Mouse (Mus musculus) spleen, adult 2 months (tissue): Measurements from ENCODE around the gene Nectin2. TPM values are rescaled to one million over a fixed set of nuclear protein-coding genes. Genes with fewer than 3 reads are reported as not detected.

Experiments used
- DNase-seq, 2 experiments: peaks; one replicate each; pipeline versions ENCODE4 v3.0.0 to v3.0.0-alpha.2; 2012 to 2021; ENCODE audit warnings: low spot score in 2 of 2, low read depth in 1 of 2
- H3K27ac ChIP-seq: fragments of 200-500 bp; 2 replicates; pipeline ENCODE4 v1.5.1; 2012; ENCODE audit warnings: low read length, inconsistent platforms; ENCODE audit not compliant: insufficient read depth
- H3K27me3 ChIP-seq: fragments of 200-500 bp; 2 replicates; pipeline ENCODE4 v1.6.1; 2012; ENCODE audit warnings: mild to moderate bottlenecking, moderate library complexity, low read length, inconsistent platforms; ENCODE audit not compliant: control insufficient read depth, insufficient read depth
- H3K36me3 ChIP-seq: fragments of 200-500 bp; 2 replicates; pipeline ENCODE4 v1.6.1; 2012; ENCODE audit warnings: mild to moderate bottlenecking, low read length, inconsistent platforms; ENCODE audit not compliant: control insufficient read depth, insufficient read depth
- H3K4me1 ChIP-seq: fragments of 200-500 bp; 2 replicates; pipeline ENCODE4 v1.6.1; 2011; ENCODE audit warnings: inconsistent platforms; ENCODE audit not compliant: control insufficient read depth, insufficient read depth, insufficient read length
- H3K4me3 ChIP-seq: fragments of 200-500 bp; 2 replicates; pipeline ENCODE4 v1.5.1; 2011; ENCODE audit warnings: mild to moderate bottlenecking, inconsistent platforms; ENCODE audit not compliant: insufficient read depth, insufficient read length; ENCODE audit errors: extremely low read depth
- CTCF ChIP-seq: fragments of 200-500 bp; IDR thresholded peaks from 2 replicates; pipeline ENCODE4 v1.5.1; 2011; ENCODE audit warnings: mild to moderate bottlenecking, inconsistent platforms; ENCODE audit not compliant: insufficient read depth, insufficient read length, insufficient replicate concordance; ENCODE audit errors: extremely low read depth
- POLR2A ChIP-seq: fragments of 200-500 bp; IDR thresholded peaks from 2 replicates; pipeline ENCODE4 v1.6.1; 2011; ENCODE audit warnings: low read depth, low read length, inconsistent platforms
- WGBS: fragments of 180-500 bp; shearing (Covaris S2); methylation state at CpG from one replicate; pipeline ENCODE4 v1.1.7; 2018; 5-methylcytosine and 5-hydroxymethylcytosine counted together
- polyA plus RNA-seq: library from polyadenylated mRNA; depleted of rRNA; stranded (reverse); fragments of >200 nt; gene quantifications from 2 replicates; pipeline ENCODE4 v1.2.3, GENCODE M21; 2012

Nectin2 gene
- polyA plus RNA-seq, 1 experiment, result 24.4 TPM

GRCm38 (mm10) chr7:19743791-19744190, 6.5 kb downstream of the Nectin2 start:
- Histone ChIP-seq H3K4me3 (no peak overlapping the region), H3K27ac (no peak overlapping the region), H3K27me3 (no peaks in the 10 kb centered on the region), H3K4me1 (no peaks in the 10 kb centered on the region; the same call in 1 of the 2 replicates), H3K36me3 (no peaks in the 10 kb centered on the region)
- no peak for DNase-seq
- WGBS, result 85% methylated on average over 6 of the region's 6 CpGs
- TF ChIP-seq CTCF, result no peak
- TF ChIP-seq POLR2A, result no peak

DNA sequence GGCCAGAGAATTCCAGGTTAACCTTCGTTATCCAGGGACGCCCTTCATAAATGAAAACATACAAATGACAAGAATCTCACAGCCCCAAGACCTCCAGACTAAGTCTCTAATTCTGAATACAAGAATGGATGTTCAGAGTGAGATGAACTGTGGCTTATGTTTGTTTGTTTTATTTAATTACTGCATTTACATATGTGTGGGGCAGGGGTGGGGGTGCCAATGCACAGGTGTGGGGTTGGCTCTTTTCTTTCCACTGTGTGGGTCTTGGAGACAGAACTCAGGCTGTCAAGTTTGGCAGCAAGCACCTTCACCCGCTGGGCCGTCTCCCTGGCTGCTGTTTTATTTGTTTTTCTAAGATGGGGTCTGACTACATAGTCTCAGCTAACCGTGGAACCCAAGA, 7.8 kb downstream of the Nectin2 start:
- no peaks in the 10 kb centered on the region for H3K36me3 ChIP-seq
- no peaks in the 10 kb centered on the region for H3K4me1 ChIP-seq
- no peak overlapping the region for H3K27ac ChIP-seq
- no peaks in the 10 kb centered on the region for H3K27me3 ChIP-seq
- WGBS, result 90% methylated on average over 5 of the region's 5 CpGs
- no peak overlapping the region for H3K4me3 ChIP-seq
- no peak for DNase-seq
- TF ChIP-seq POLR2A (no peak), CTCF (no peak)

GRCm38 (mm10) chr7:19741329-19742031, 8.8 kb downstream of the Nectin2 start:
- 45% methylated on average over 8 of the region's 8 CpGs for WGBS
- Histone ChIP-seq H3K27me3 (no peaks in the 10 kb centered on the region), H3K27ac (no peak overlapping the region), H3K36me3 (no peaks in the 10 kb centered on the region), H3K4me1 (no peaks in the 10 kb centered on the region), H3K4me3 (no peak overlapping the region)
- DNase-seq, result no peak
- TF ChIP-seq POLR2A, result no peak
- no peak for TF ChIP-seq CTCF

DNA sequence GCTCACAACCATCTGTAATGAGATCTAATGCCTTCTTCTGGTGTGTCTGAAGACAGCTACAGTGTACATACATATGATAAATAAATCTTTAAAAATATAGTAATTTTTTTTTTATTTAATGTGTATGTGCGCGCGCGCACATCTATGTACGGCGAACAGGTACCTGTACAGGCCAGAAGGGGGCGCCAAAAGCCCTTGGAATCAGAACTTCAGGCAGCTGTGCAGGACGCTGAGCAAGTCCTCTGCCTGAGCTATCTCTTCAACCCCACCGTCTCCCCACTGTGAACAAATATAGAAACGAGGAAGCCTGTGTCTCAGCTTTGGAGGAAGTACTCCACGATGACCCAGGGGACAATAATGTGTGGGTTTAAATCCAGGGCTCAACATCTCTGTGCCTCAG, 10.0 kb downstream of the Nectin2 start:
- no peak for DNase-seq
- no peaks in the 10 kb centered on the region for H3K4me1 ChIP-seq
- no peak overlapping the region for H3K4me3 ChIP-seq
- H3K27me3 ChIP-seq, result no peaks in the 10 kb centered on the region
- no peak overlapping the region for H3K27ac ChIP-seq
- H3K36me3 ChIP-seq, result no peaks in the 10 kb centered on the region
- no peak for TF ChIP-seq POLR2A
- no peak for TF ChIP-seq CTCF
- WGBS, result 61% methylated on average over 11 of the region's 11 CpGs

DNA sequence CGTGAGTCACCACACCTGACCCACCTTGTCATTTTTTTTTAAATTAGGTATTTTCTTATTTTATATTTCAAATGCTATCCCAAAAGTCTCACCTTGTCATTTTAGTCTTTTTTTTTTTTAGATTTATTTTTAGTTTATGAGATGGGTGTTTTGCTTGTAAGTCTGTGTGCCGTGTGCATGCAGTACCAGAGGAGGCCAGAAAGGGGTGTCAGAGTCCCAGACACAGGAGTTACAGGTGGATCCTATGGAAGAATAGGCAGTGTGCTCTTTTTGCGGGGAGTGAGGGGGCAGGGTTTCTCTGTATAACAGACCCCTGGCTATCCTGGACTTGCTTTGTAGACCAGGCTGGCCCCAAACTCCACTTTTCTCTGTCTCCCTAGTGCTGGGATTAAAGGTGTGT, 11.5 kb downstream of the Nectin2 start:
- TF ChIP-seq CTCF (no peak), POLR2A (no peak)
- no peak for DNase-seq
- 92% methylated on average over 3 of the region's 3 CpGs for WGBS

GRCm38 (mm10) chr7:19736389-19737057, 13.8 kb downstream of the Nectin2 start:
- 40% methylated on average over 16 of the region's 16 CpGs for WGBS
- TF ChIP-seq CTCF, result no peak
- TF ChIP-seq POLR2A, result no peak
- Histone ChIP-seq H3K4me3 (no peak overlapping the region), H3K36me3 (no peaks in the 10 kb centered on the region), H3K4me1 (no peaks in the 10 kb centered on the region), H3K27me3 (no peaks in the 10 kb centered on the region), H3K27ac (no peak overlapping the region; the same call in 1 of the 2 replicates)
- DNase-seq, result no peak

More for the DNA sequence above, 11.5 kb downstream of the Nectin2 start:
- Histone ChIP-seq H3K4me3 (no peak overlapping the region), H3K36me3 (no peaks in the 10 kb centered on the region), H3K4me1 (no peaks in the 10 kb centered on the region), H3K27me3 (no peaks in the 10 kb centered on the region), H3K27ac (no peak overlapping the region)

DNA sequence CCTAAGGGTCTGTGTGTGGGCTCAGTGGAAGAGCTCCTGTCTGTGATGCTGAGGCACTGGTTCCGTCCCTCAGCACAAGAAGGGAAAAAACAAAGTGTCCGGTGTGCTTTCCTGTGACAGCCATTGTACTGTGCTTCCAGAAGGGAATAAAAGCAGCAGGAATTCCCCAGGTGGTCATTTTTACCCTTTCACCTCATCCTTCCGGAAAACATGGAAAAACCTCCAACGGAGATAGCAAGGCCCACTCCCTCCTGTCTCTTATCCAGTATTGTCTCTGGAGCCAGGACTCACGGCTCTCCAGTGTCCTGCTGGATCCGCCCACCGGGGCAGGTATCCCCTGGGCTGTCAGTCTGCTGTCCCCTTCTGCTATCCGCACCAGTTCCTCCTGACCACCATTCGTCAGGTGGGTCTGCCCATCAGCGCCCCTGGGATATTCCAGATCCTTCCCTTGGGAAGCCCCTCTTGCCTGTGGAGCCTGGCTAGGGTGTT, 16.1 kb downstream of the Nectin2 start:
- no peak overlapping the region for H3K27ac ChIP-seq
- no peaks in the 10 kb centered on the region for H3K27me3 ChIP-seq
- DNase-seq, result no peak
- H3K4me3 ChIP-seq, result no peak overlapping the region
- no peaks in the 10 kb centered on the region for H3K4me1 ChIP-seq
- WGBS, result 93% methylated on average over 10 of the region's 10 CpGs
- H3K36me3 ChIP-seq, result no peaks in the 10 kb centered on the region
- TF ChIP-seq POLR2A (no peak), CTCF (no peak)
